Mouse (Mus musculus): ENCODE measurements around the gene Rabgef1. TPM values are rescaled to one million over a fixed set of nuclear protein-coding genes. Genes with fewer than 3 reads are reported as not detected.

The Rabgef1 gene
- polyA plus RNA-seq, 1 experiment from 2014 or later: 32.8 TPM

DNA sequence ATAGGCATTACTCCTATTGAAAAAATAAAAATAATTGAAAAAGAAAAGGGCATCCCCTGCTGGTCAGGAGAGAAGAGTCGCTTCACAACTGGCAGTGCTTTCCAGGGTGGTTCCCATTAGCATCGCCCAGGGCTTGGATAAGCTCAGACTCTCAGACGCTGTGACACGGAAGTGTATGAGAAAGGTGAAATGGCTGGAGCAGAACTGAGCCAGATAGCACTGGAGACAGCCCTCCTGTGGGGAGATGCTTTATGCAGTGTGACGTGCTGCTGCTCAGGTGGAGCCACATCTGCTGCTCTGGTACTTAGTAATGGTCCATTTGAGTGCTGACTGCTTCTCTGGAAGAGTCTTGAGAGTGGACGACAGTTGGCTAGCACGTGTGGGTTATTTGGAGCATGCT lies 8.8 kb downstream of the Rabgef1 start:
- Histone ChIP-seq H3K4me3 (no peak overlapping the region), H3K27ac (no peak overlapping the region), H3K27me3 (no peaks in the 10 kb centered on the region), H3K4me2 (no peak overlapping the region), H3K9me3 (replicated peaks) (no peaks in the 10 kb centered on the region), H3K36me3 (ENCODE audit: poor library complexity, severe bottlenecking) (no peaks in the 10 kb centered on the region), H3K9ac (no peak overlapping the region), H3K4me1 (peaks cover 3% of the 10 kb centered on the region; the same call in 1 of the 2 replicates)
- no peak for ATAC-seq
- WGBS: 75% methylated on average over 7 of the region's 7 CpGs

GRCm38 (mm10) chr5:130181740-130182540 lies 10.3 kb downstream of the Rabgef1 start:
- H3K9me3 ChIP-seq (replicated peaks): no peaks in the 10 kb centered on the region
- H3K36me3 ChIP-seq (ENCODE audit: poor library complexity, severe bottlenecking): no peaks in the 10 kb centered on the region
- H3K4me3 ChIP-seq: no peak overlapping the region
- H3K4me2 ChIP-seq: no peak overlapping the region
- no peak overlapping the region for H3K9ac ChIP-seq
- H3K27ac ChIP-seq: no peak overlapping the region
- no peaks in the 10 kb centered on the region for H3K27me3 ChIP-seq
- 91% methylated on average over 6 of the region's 6 CpGs for WGBS
- H3K4me1 ChIP-seq: peaks cover 9% of the 10 kb centered on the region; the same call in 1 of the 2 replicates
- no peak for ATAC-seq

- peaks cover 14% of the 10 kb centered on the region for H3K4me1 ChIP-seq
- H3K4me2 ChIP-seq: no peak overlapping the region
- peaks cover 2% of the 10 kb centered on the region; the same call in 1 of the 2 replicates for H3K36me3 ChIP-seq (ENCODE audit: poor library complexity, severe bottlenecking)
- 87% methylated on average over 3 of the region's 3 CpGs for WGBS
- H3K27me3 ChIP-seq: no peaks in the 10 kb centered on the region
- no peak for ATAC-seq
- no peak overlapping the region for H3K4me3 ChIP-seq
- no peaks in the 10 kb centered on the region for H3K9me3 ChIP-seq (replicated peaks)
- no peak overlapping the region for H3K27ac ChIP-seq
- H3K9ac ChIP-seq: no peak overlapping the region
These were observed 10.9 kb downstream of the Rabgef1 start for GRCm38 (mm10) chr5:130182541-130182821.

DNA sequence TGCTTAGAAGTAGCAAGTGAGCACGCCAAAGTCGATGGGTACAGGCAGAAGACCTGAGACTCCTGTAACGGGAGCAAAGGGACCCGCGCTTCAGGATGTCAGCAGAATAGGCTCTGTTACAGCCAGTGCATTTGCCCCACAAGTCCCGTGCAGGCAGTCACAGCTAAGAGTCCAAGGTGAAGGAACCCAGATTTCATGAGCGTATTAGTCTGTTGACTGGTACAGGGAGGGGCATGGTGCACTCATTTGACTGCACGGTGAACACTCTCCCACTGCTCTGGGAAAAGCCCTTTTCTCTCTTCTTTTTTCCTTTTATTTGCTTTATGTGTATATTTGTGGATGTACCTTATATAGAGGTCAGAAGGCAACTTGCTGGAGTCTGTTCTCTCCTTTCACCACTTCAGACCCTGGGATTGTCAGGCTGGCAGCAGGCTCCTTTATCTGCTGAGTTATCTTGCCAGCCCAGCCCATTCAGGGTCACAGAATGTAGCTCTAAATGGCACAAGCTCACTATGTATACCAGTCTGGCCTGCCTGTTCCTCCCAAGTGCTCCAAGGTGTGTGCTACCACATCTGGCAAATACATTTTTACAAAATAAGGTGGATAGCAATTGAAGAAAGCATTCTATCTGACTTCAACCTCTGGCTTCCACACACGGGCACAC lies 12.7 kb downstream of the Rabgef1 start:
- H3K9me3 ChIP-seq (replicated peaks): no peaks in the 10 kb centered on the region
- peaks cover 11% of the 10 kb centered on the region; the same call in 1 of the 2 replicates for H3K36me3 ChIP-seq (ENCODE audit: poor library complexity, severe bottlenecking)
- no peak overlapping the region for H3K4me3 ChIP-seq
- 91% methylated on average over 9 of the region's 9 CpGs for WGBS
- no peak for ATAC-seq
- H3K4me1 ChIP-seq: peaks cover 12% of the 10 kb centered on the region
- no peak overlapping the region for H3K9ac ChIP-seq
- H3K4me2 ChIP-seq: no peak overlapping the region
- H3K27me3 ChIP-seq: no peaks in the 10 kb centered on the region
- no peak overlapping the region for H3K27ac ChIP-seq

DNA sequence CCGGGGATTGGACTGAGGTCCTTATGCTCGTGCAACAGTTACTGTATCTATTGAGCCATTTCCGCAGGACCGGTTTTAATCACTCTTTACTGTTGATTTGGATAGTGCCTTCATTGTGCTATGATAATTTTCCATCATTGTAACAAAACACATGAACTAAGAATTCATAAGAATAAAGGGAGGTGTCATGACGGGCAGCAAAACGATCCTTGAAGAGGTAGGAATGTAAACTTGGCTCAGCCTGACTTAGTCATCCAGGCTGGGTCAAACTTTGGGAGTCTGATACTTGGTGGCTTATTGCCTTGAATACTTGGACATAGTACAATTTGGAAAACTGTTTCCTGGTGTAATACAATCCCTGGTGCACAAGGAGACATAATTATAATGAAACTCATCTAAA lies 13.7 kb downstream of the Rabgef1 start:
- no peak overlapping the region for H3K9ac ChIP-seq
- H3K9me3 ChIP-seq (replicated peaks): no peaks in the 10 kb centered on the region
- H3K4me1 ChIP-seq: peaks cover 12% of the 10 kb centered on the region
- 88% methylated on average over 6 of the region's 6 CpGs for whole genome bisulfite sequencing
- no peaks in the 10 kb centered on the region for H3K27me3 ChIP-seq
- H3K4me2 ChIP-seq: no peak overlapping the region
- peaks cover 20% of the 10 kb centered on the region for H3K36me3 ChIP-seq (ENCODE audit: poor library complexity, severe bottlenecking)
- H3K4me3 ChIP-seq: no peak overlapping the region
- no peak for ATAC-seq
- no peak overlapping the region for H3K27ac ChIP-seq

DNA sequence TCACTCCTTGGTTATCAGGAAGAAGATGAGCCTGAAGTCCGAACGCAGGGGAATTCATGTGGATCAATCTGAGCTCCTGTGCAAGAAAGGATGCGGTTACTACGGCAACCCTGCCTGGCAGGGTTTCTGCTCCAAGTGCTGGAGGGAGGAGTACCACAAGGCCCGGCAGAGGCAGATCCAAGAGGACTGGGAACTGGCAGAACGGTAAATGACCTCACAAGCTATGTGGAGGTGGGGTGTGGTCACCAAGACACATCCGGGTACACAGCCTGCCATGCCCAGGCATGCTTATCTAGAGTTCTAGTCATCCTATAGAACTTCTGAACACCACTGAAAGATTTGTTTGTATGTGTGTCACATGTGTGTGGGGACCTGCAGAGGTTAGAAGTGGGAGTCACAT lies 15.8 kb downstream of the Rabgef1 start:
- Histone ChIP-seq H3K27me3 (no peaks in the 10 kb centered on the region), H3K9ac (no peak overlapping the region; the same call in 1 of the 2 replicates), H3K4me2 (no peak overlapping the region), H3K4me1 (peaks cover 12% of the 10 kb centered on the region), H3K27ac (no peak overlapping the region), H3K9me3 (replicated peaks) (no peaks in the 10 kb centered on the region), H3K4me3 (no peak overlapping the region), H3K36me3 (ENCODE audit: poor library complexity, severe bottlenecking) (peaks cover 41% of the 10 kb centered on the region)
- WGBS: 31% methylated on average over 7 of the region's 7 CpGs
- no peak for ATAC-seq

- Histone ChIP-seq H3K4me1 (peaks cover 12% of the 10 kb centered on the region), H3K9ac (no peak overlapping the region), H3K9me3 (replicated peaks) (no peaks in the 10 kb centered on the region), H3K4me3 (no peak overlapping the region), H3K27me3 (no peaks in the 10 kb centered on the region), H3K27ac (no peak overlapping the region), H3K36me3 (ENCODE audit: poor library complexity, severe bottlenecking) (peaks cover 71% of the 10 kb centered on the region), H3K4me2 (no peak overlapping the region)
- no peak for ATAC-seq
- WGBS: 96% methylated on average over 6 of the region's 6 CpGs
These were observed 19.3 kb downstream of the Rabgef1 start for GRCm38 (mm10) chr5:130190909-130191308.

DNA sequence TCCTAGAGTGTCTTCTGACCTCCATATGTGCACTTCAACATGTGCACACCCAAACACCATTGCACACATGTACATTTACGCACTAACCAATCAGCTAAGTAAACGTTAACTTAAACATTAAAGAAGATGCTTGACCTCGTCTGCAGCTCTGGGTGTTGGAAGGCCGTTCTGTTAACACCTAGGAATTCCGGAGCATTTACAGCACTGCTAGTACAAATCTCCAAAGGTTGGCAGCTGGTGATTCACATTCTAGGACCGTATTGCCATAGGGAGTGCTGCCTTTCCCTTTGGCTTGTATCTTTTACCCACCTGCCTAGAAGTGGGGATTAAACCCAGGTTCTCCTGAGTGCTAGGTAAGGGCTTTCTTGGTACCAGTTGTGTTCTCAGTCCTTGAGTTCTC lies 20.3 kb downstream of the Rabgef1 start:
- Histone ChIP-seq H3K9me3 (replicated peaks) (no peaks in the 10 kb centered on the region), H3K36me3 (ENCODE audit: poor library complexity, severe bottlenecking) (peaks cover 71% of the 10 kb centered on the region), H3K9ac (no peak overlapping the region), H3K4me2 (no peak overlapping the region), H3K4me1 (peaks cover 7% of the 10 kb centered on the region), H3K27ac (no peak overlapping the region), H3K27me3 (no peaks in the 10 kb centered on the region), H3K4me3 (no peak overlapping the region)
- 95% methylated on average over 6 of the region's 6 CpGs for WGBS
- ATAC-seq: no peak

- no peak overlapping the region for H3K9ac ChIP-seq
- no peak overlapping the region for H3K27ac ChIP-seq
- no peak for ATAC-seq
- peaks cover under 1% of the 10 kb centered on the region for H3K4me1 ChIP-seq
- WGBS: 82% methylated on average over 2 of the region's 2 CpGs
- no peaks in the 10 kb centered on the region for H3K27me3 ChIP-seq
- peaks cover 71% of the 10 kb centered on the region for H3K36me3 ChIP-seq (ENCODE audit: poor library complexity, severe bottlenecking)
- H3K4me3 ChIP-seq: no peak overlapping the region
- no peak overlapping the region for H3K4me2 ChIP-seq
- H3K9me3 ChIP-seq (replicated peaks): no peaks in the 10 kb centered on the region
These were observed 20.9 kb downstream of the Rabgef1 start for GRCm38 (mm10) chr5:130192356-130192944.

DNA sequence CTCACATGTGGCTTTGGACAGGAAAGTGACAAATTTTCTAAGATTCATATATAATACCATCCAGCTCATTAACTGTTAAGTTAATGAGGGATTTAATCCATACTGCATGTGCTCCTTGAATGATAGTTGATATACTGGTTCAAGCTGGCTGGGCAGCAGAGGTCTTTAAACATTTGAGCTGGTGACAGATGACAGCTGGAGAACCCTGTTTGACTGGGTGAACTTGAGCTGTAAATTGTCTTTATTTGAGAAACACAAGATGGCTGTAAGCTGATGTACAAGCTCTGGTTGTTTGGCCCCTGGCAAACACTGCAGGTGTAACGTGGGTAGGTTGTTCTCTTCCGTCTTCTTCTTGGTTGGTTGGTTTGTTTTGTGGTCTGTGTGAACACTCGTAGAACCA lies 22.2 kb downstream of the Rabgef1 start:
- H3K27me3 ChIP-seq: no peaks in the 10 kb centered on the region
- WGBS: 91% methylated on average over 3 of the region's 3 CpGs
- H3K27ac ChIP-seq: no peak overlapping the region
- peaks cover 77% of the 10 kb centered on the region for H3K36me3 ChIP-seq (ENCODE audit: poor library complexity, severe bottlenecking)
- H3K9ac ChIP-seq: no peak overlapping the region
- H3K4me2 ChIP-seq: no peak overlapping the region
- H3K4me1 ChIP-seq: no peaks in the 10 kb centered on the region
- H3K9me3 ChIP-seq (replicated peaks): no peaks in the 10 kb centered on the region
- H3K4me3 ChIP-seq: no peak overlapping the region
- ATAC-seq: no peak

- ATAC-seq: no peak
- peaks cover 67% of the 10 kb centered on the region for H3K36me3 ChIP-seq (ENCODE audit: poor library complexity, severe bottlenecking)
- 100% methylated on average over 1 of the region's 1 CpGs for WGBS
These were observed 24.7 kb downstream of the Rabgef1 start for GRCm38 (mm10) chr5:130196307-130196706.

GRCm38 (mm10) chr5:130197454-130197853 lies 25.9 kb downstream of the Rabgef1 start:
- WGBS: 90% methylated on average over 3 of the region's 3 CpGs

More at GRCm38 (mm10) chr5:130196307-130196706, 24.7 kb downstream of the Rabgef1 start:
- H3K4me3 ChIP-seq: no peak overlapping the region
- no peak overlapping the region for H3K27ac ChIP-seq
- no peak overlapping the region for H3K4me2 ChIP-seq
- H3K27me3 ChIP-seq: no peaks in the 10 kb centered on the region
- H3K9me3 ChIP-seq (replicated peaks): no peaks in the 10 kb centered on the region
- no peak overlapping the region for H3K9ac ChIP-seq
- no peaks in the 10 kb centered on the region for H3K4me1 ChIP-seq

More at GRCm38 (mm10) chr5:130197454-130197853, 25.9 kb downstream of the Rabgef1 start:
- no peaks in the 10 kb centered on the region for H3K9me3 ChIP-seq (replicated peaks)
- H3K27ac ChIP-seq: no peak overlapping the region
- peaks cover 60% of the 10 kb centered on the region for H3K36me3 ChIP-seq (ENCODE audit: poor library complexity, severe bottlenecking)
- no peaks in the 10 kb centered on the region for H3K4me1 ChIP-seq
- H3K4me2 ChIP-seq: no peak overlapping the region
- no peak for ATAC-seq
- no peak overlapping the region for H3K4me3 ChIP-seq
- H3K9ac ChIP-seq: no peak overlapping the region
- no peaks in the 10 kb centered on the region for H3K27me3 ChIP-seq
